Mouse (Mus musculus): ENCODE measurements at regions not wholly inside any gene's neighbourhood (a gene's known extent, or its start where the extent isn't known, plus 50 kb on each side); places are given as distances from the start of the nearest gene placed in this dataset.
A peak's percentile ranks its signal among the peaks of the same experiment; 100 is the strongest.
"Not testable (repeated sequence)": the region's sequence is repeated elsewhere in the genome, so short reads cannot be mapped to it uniquely, and the experiment has no call there.

DNA sequence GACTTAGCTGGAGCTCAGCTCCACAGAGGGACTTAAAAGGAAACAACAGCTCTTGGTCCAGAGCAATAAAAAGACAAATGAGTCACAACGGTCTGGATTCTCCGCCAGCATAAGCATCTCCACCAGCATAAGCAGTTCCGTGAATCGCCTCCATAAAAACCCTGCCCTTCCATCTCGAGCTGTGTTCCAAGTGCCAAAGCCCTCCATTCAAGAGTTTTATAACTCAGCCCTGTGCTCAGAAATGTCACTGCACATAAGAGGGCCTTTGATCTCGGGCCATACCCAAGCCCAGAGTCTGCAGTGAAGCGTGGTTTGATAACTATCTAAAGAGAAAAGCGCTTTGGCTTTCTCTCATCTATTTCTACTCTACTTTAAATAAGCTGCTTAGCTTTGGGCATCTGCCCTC lies 70.8 kb upstream of the Akap13 start:
- H3K4me3 ChIP-seq: no peak overlapping the region
- H3K9me3 ChIP-seq: no peaks in the 10 kb centered on the region
- H3K9ac ChIP-seq: no peak overlapping the region
- no peak overlapping the region for H3K27ac ChIP-seq
- no peaks in the 10 kb centered on the region for H3K4me1 ChIP-seq
- no peak overlapping the region for H3K4me2 ChIP-seq
- H3K27me3 ChIP-seq: no peaks in the 10 kb centered on the region
- no peak for ATAC-seq (ENCODE audit: insufficient number of reproducible peaks, insufficient read depth, low FRiP score, low TSS enrichment, low read depth)
- WGBS: 52% methylated on average over 8 of the region's 8 CpGs
- H3K36me3 ChIP-seq: no peaks in the 10 kb centered on the region

DNA sequence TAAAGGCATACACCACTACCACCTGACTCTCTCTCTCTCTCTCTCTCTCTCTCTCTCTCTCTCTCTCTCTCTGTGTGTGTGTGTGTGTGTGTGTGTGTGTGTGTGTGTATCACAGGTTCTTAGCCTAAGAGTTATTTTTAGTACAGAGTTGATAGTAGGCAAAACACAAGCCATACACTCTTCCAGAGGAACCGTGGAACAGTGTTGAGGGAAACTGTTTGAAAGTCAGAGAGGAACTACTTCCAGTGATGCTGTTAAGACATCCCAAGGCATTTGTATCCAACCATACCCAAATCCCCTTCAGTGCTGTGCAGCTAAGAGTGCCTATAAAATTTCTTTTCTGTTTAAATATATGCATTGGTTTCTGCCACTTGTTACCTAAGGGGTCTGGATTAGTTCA lies 68.3 kb upstream of the Akap13 start:
- Histone ChIP-seq H3K9me3 (no peaks in the 10 kb centered on the region), H3K4me3 (no peak overlapping the region), H3K4me2 (no peak overlapping the region), H3K36me3 (no peaks in the 10 kb centered on the region), H3K4me1 (no peaks in the 10 kb centered on the region), H3K27me3 (no peaks in the 10 kb centered on the region), H3K9ac (no peak overlapping the region), H3K27ac (no peak overlapping the region)
- ATAC-seq (ENCODE audit: insufficient number of reproducible peaks, insufficient read depth, low FRiP score, low TSS enrichment, low read depth): no peak
- 73% methylated on average over 1 of the region's 1 CpGs for WGBS

DNA sequence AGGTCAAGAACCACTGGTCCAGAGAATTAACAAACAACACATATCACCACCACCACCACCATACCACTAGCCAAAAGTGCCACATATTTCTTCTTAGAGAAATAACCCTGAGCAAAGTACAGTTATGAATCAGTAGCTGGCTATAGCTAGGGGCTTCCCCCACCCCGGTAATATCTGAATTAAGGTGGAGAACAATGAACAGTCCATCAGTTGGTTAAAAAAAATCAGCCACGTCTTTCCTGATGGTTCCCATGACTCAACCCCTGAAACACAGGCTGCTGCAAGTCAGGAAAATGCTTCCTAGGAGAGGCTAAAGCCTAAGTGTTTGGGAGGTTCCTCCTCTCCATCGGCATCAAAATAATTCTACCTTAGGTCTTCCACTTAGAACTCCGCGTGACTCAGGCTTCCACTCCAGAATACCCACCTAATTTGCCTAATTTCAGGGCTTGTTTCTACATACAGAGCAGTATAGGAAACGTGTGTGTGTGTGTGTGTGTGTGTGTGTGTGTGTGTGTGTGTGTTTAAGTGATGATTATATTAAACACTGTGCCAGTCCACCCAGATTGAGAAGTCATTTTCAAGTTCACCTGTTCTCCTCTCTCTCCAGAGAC lies 67.4 kb upstream of the Akap13 start:
- no peak for ATAC-seq (ENCODE audit: insufficient number of reproducible peaks, insufficient read depth, low FRiP score, low TSS enrichment, low read depth)
- WGBS: 72% methylated on average over 6 of the region's 6 CpGs
- no peaks in the 10 kb centered on the region for H3K9me3 ChIP-seq
- H3K9ac ChIP-seq: no peak overlapping the region
- no peak overlapping the region for H3K4me2 ChIP-seq
- no peak overlapping the region for H3K27ac ChIP-seq
- no peaks in the 10 kb centered on the region for H3K27me3 ChIP-seq
- no peaks in the 10 kb centered on the region for H3K4me1 ChIP-seq
- no peak overlapping the region for H3K4me3 ChIP-seq
- no peaks in the 10 kb centered on the region for H3K36me3 ChIP-seq

DNA sequence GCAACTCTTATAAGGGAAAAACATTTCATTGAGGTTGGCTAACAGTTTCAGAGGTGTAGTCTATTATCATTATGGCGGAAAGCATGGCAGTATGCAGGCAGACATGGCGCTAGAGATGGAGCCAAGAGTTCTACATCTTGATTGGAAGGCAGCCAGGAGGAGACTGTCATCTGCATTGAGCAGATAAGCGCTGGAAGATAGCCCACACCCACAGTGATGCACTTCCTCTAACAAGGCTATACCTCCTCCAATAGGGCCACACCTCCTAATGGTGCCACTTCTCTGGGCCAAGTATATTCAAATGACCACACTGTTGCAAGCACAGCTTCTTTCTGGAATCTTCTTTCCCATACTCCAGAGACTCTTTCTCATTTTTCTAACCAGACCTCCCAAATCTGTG lies 65.2 kb upstream of the Akap13 start:
- Histone ChIP-seq H3K27ac (no peak overlapping the region), H3K9ac (no peak overlapping the region), H3K4me3 (no peak overlapping the region), H3K9me3 (no peaks in the 10 kb centered on the region), H3K36me3 (no peaks in the 10 kb centered on the region), H3K27me3 (no peaks in the 10 kb centered on the region), H3K4me2 (no peak overlapping the region), H3K4me1 (no peaks in the 10 kb centered on the region)
- ATAC-seq (ENCODE audit: insufficient number of reproducible peaks, insufficient read depth, low FRiP score, low TSS enrichment, low read depth): no peak
- 93% methylated on average over 3 of the region's 3 CpGs for WGBS

DNA sequence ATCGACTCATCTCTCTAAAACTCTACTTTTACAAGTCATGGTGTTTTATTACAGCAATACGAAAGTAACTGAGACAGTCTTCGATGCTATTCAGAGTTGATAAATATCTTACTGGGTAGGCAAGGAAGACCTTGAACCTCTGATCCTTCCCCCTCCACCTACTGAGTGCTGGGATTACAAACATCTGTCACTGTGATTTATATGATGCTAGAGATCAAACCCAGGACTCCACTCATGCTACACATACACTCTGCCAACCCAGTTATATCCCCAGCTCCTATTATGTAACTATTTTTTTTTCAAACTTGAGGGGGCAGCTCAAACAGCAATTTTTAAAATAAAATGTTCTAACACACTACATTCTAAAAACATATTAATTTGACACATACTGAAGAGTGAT lies 62.6 kb upstream of the Akap13 start:
- no peak overlapping the region for H3K9ac ChIP-seq
- H3K4me2 ChIP-seq: no peak overlapping the region
- WGBS: 57% methylated on average over 3 of the region's 3 CpGs
- H3K27me3 ChIP-seq: no peaks in the 10 kb centered on the region
- H3K36me3 ChIP-seq: no peaks in the 10 kb centered on the region
- no peaks in the 10 kb centered on the region for H3K9me3 ChIP-seq
- no peak overlapping the region for H3K27ac ChIP-seq
- no peak for ATAC-seq (ENCODE audit: insufficient number of reproducible peaks, insufficient read depth, low FRiP score, low TSS enrichment, low read depth)
- peaks cover 8% of the 10 kb centered on the region; the same call in 1 of the 2 replicates for H3K4me1 ChIP-seq
- no peak overlapping the region for H3K4me3 ChIP-seq

DNA sequence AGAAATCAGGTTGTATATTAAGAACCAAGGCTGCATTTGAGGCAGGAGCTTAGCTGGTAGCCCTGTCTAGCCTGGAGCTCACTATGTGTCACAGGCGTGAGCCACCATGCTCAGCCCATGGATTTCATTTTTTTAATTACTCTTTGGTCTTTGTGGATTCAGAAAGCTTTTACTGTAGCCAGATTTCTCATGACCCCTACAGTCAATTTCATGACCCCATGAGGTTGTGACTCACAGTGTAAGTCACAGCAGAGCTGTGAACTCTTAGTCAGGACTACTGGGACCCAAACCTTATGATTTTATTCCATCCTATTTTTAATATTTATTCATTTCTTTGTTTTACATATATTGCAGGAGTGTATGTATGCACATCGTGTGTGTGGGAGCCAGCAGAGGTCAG lies 61.9 kb upstream of the Akap13 start:
- peaks cover 9% of the 10 kb centered on the region; the same call in 1 of the 2 replicates for H3K4me1 ChIP-seq
- no peaks in the 10 kb centered on the region for H3K9me3 ChIP-seq
- WGBS: 82% methylated on average over 2 of the region's 2 CpGs
- no peaks in the 10 kb centered on the region for H3K27me3 ChIP-seq
- H3K27ac ChIP-seq: no peak overlapping the region
- no peaks in the 10 kb centered on the region for H3K36me3 ChIP-seq
- H3K4me3 ChIP-seq: no peak overlapping the region
- H3K9ac ChIP-seq: no peak overlapping the region
- ATAC-seq (ENCODE audit: insufficient number of reproducible peaks, insufficient read depth, low FRiP score, low TSS enrichment, low read depth): no peak
- H3K4me2 ChIP-seq: no peak overlapping the region

DNA sequence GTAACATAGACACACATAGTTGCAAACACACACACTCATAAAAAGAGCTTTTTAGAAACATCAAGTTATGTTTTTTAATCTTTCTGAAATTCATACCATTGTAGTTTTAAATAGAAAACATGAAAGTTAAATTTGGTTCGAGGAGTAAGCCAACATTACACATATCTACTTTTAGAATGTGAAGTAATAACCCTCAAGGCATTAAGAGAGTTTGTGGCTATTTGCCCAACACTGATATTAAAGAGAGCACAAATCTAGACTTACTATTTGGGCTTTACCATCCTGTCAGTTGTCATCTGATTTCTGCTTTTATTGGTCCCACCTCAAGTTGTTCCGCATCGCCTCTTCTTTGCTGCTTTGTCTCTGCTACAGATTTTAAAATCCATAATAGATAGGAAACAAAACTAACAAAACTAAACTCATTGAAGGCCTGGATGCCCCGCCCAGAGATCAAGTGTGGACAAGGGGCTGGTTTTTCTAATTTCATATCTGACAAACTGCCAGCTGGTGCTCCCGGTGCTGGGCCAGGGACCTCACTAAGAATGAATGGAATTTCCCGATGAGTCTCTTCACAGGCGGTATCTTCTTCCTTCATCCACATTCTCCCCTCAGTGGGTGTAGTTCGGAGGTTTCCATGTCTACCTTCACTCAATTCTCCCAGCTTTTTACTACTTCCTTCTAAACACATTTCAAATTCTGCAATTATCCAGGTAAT lies 60.3 kb upstream of the Akap13 start:
- WGBS: 60% methylated on average over 8 of the region's 8 CpGs
- Histone ChIP-seq H3K27me3 (no peaks in the 10 kb centered on the region), H3K9ac (no peak overlapping the region), H3K36me3 (no peaks in the 10 kb centered on the region), H3K4me3 (no peak overlapping the region), H3K27ac (no peak overlapping the region), H3K9me3 (no peaks in the 10 kb centered on the region), H3K4me2 (no peak overlapping the region), H3K4me1 (peaks cover 9% of the 10 kb centered on the region)
- no peak for ATAC-seq (ENCODE audit: insufficient number of reproducible peaks, insufficient read depth, low FRiP score, low TSS enrichment, low read depth)

DNA sequence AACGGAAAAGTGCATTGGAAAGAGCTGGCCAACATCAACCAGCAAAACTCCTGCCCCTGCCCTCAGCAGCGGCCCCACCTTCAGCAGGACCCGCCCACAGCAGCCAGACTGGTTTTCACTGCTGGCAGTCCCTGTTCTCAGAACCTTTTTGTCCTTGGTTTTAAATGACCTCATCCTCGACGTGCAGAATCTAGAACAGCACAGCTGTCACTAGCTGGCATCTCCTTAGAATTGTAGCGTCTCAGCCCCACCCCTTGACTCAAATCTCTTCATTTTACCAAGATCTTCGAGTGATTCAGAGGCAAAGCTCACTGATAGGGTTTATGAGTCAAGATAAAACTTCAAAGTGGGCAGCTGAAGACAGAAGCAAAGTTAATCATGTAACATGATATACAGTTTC lies 57.8 kb upstream of the Akap13 start:
- H3K36me3 ChIP-seq: no peaks in the 10 kb centered on the region
- H3K9me3 ChIP-seq: no peaks in the 10 kb centered on the region
- no peaks in the 10 kb centered on the region for H3K27me3 ChIP-seq
- peaks cover 12% of the 10 kb centered on the region for H3K4me1 ChIP-seq
- no peak overlapping the region for H3K9ac ChIP-seq
- H3K4me3 ChIP-seq: no peak overlapping the region
- WGBS: 16% methylated on average over 7 of the region's 7 CpGs
- H3K27ac ChIP-seq: no peak overlapping the region
- no peak for ATAC-seq (ENCODE audit: insufficient number of reproducible peaks, insufficient read depth, low FRiP score, low TSS enrichment, low read depth)
- H3K4me2 ChIP-seq: 0 out of 2 replicates have a peak overlapping the region, but pooled peaks have one; percentile 9

DNA sequence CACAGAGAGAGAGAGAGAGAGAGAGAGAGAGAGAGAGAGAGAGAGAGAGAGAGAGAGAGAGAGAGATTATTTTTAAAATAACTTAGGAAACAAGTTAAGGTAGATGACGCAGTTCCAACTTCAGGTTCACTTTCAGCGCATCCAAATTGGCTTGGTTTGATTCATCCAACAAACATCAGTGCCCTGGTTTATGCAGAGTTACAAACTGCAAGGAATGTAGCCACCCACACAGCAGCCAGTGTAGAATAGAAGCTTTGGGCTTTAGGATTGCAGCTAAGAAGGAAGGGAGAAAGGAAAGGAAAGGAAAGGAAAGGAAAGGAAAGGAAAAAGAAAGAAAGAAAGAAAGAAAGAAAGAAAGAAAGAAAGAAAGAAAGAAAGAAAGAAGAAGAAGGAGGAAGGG lies 56.9 kb upstream of the Akap13 start:
- not testable (repeated sequence) for H3K36me3 ChIP-seq; H3K27me3 ChIP-seq; H3K27ac ChIP-seq; H3K4me2 ChIP-seq; H3K9ac ChIP-seq; ATAC-seq (ENCODE audit: insufficient number of reproducible peaks, insufficient read depth, low FRiP score, low TSS enrichment, low read depth); H3K9me3 ChIP-seq; H3K4me3 ChIP-seq
- WGBS: 74% methylated on average over 2 of the region's 2 CpGs
- H3K4me1 ChIP-seq: peaks cover 12% of the 10 kb centered on the region

DNA sequence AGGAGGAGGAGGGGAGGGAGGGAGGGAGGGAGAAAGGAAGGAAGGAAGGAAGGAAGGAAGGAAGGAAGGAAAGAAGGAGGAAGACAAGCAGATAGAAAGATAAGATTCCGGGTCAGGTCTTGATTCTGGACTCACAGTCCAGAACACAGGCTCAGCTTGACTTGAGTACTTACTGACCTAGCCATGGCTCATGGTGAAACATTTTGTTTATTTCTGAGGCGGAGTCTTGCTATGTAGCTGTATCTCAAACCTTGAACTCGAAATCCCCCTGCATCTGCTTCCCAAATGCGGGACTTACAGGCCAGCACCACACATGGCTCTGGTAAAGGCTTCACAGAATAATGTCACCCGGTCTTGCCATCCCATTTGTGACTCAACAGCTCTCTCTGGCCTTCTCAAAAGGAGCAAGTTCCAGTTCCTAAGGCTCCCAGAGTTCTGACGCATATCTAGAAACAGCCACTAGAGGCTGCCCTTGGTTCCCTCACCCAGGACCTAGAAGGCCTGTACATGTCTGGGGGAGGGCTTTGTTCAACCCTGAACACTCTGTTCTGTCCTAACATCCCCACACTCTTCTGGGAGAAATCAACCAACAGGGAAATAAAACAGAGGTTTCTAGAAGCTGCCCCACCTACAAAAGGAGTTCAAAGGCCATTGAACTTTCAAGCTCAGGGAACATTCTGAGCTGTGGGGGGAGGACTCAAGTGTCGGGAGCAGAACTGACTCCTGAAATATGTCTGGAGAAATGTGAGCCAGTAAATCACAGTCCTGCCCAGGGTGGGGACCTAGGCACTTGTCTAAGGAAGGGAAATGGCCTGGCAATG lies 56.2 kb upstream of the Akap13 start:
- Histone ChIP-seq H3K36me3 (no peaks in the 10 kb centered on the region), H3K4me3 (no peak overlapping the region), H3K9me3 (peaks cover 4% of the 10 kb centered on the region; the same call in 1 of the 2 replicates), H3K27ac (no peak overlapping the region), H3K4me1 (peaks cover 12% of the 10 kb centered on the region), H3K27me3 (no peaks in the 10 kb centered on the region), H3K9ac (no peak overlapping the region), H3K4me2 (no peak overlapping the region)
- ATAC-seq (ENCODE audit: insufficient number of reproducible peaks, insufficient read depth, low FRiP score, low TSS enrichment, low read depth): no peak
- 44% methylated on average over 7 of the region's 7 CpGs for WGBS

DNA sequence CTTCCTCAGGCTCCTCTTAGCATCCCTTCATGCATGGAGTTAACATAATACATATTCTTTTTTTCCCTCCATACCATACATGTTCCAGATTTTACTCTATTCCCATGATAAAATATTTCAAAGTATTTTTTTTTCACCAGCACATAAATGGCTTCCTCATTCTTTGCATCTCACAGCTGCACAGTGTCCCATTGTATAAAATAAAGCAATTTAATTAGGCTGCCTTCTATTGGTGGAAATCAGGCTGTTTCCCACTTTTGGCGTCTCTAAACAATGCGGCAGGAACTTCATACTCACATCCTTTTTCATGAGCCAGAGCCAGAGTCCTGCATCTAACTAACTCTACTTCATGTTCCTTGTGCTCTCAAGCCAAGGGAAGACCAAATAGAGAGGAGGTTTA lies 54.9 kb upstream of the Akap13 start:
- WGBS: 69% methylated on average over 2 of the region's 2 CpGs
- H3K4me2 ChIP-seq: no peak overlapping the region
- H3K4me3 ChIP-seq: no peak overlapping the region
- no peak for ATAC-seq (ENCODE audit: insufficient number of reproducible peaks, insufficient read depth, low FRiP score, low TSS enrichment, low read depth)
- no peak overlapping the region for H3K27ac ChIP-seq
- peaks cover 4% of the 10 kb centered on the region; the same call in 1 of the 2 replicates for H3K9me3 ChIP-seq
- H3K27me3 ChIP-seq: no peaks in the 10 kb centered on the region
- H3K36me3 ChIP-seq: no peaks in the 10 kb centered on the region
- peaks cover 12% of the 10 kb centered on the region for H3K4me1 ChIP-seq
- H3K9ac ChIP-seq: no peak overlapping the region

DNA sequence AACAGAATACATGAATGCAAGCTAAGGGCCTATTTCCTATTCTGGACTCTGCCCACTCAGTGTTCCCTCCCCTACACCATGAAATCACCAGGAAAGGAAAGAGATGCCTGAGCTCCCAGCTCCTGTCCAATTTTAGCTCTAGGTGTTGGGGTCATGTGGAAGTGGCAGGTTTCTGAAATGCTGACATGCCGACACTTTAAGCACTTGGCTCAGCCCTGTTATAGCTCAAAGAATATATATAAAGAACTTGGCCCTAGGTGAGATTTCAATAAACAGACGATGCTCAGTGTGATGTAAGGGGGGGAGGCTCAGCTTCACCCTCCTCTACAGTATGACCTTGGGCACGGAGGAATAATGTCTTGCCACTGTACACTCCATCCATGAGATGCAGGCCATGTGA lies 50.4 kb upstream of the Akap13 start:
- no peak overlapping the region for H3K4me3 ChIP-seq
- no peaks in the 10 kb centered on the region for H3K27me3 ChIP-seq
- H3K9me3 ChIP-seq: peaks cover 4% of the 10 kb centered on the region; the same call in 1 of the 2 replicates
- H3K36me3 ChIP-seq: no peaks in the 10 kb centered on the region
- H3K4me2 ChIP-seq: no peak overlapping the region
- no peak overlapping the region for H3K9ac ChIP-seq
- H3K27ac ChIP-seq: no peak overlapping the region
- WGBS: 81% methylated on average over 3 of the region's 3 CpGs
- H3K4me1 ChIP-seq: 0 out of 2 replicates have a peak, but pooled peaks cover 2% of the 10 kb centered on the region
- no peak for ATAC-seq (ENCODE audit: insufficient number of reproducible peaks, insufficient read depth, low FRiP score, low TSS enrichment, low read depth)
